Mouse (Mus musculus) testis, adult 2 months (tissue): Measurements from ENCODE around the gene Ipo5. TPM values are rescaled to one million over a fixed set of nuclear protein-coding genes. Genes with fewer than 3 reads are reported as not detected.

Source experiments
- H3K27ac ChIP-seq: fragments of 200-500 bp; 2 replicates; pipeline ENCODE4 v1.5.1; 2012; ENCODE audit warnings: low read depth, low read length; ENCODE audit not compliant: control insufficient read depth, insufficient read depth
- H3K27me3 ChIP-seq: fragments of 200-500 bp; 2 replicates; pipeline ENCODE4 v1.6.1; 2012; ENCODE audit warnings: mild to moderate bottlenecking, low read length, moderate library complexity; ENCODE audit not compliant: control insufficient read depth, insufficient read depth
- H3K36me3 ChIP-seq: fragments of 200-500 bp; 2 replicates; pipeline ENCODE4 v1.6.1; 2012; ENCODE audit warnings: mild to moderate bottlenecking, low read length; ENCODE audit not compliant: control insufficient read depth, insufficient read depth
- H3K4me1 ChIP-seq: fragments of 200-500 bp; 2 replicates; pipeline ENCODE4 v1.6.1; 2012; ENCODE audit warnings: low read length; ENCODE audit not compliant: control insufficient read depth, insufficient read depth
- H3K4me3 ChIP-seq: fragments of 200-500 bp; 2 replicates; pipeline ENCODE4 v1.5.1; 2012; ENCODE audit warnings: low read depth, mild to moderate bottlenecking, low read length, moderate library complexity, mixed read lengths; ENCODE audit not compliant: control insufficient read depth
- CTCF ChIP-seq: fragments of 200-500 bp; IDR thresholded peaks from 2 replicates; pipeline ENCODE4 v1.5.1; 2012; ENCODE audit warnings: low read depth, mild to moderate bottlenecking, inconsistent platforms, low read length, moderate library complexity; ENCODE audit not compliant: control insufficient read depth, insufficient read depth, insufficient replicate concordance
- POLR2A ChIP-seq: fragments of 200-500 bp; IDR thresholded peaks from 2 replicates; pipeline ENCODE4 v1.6.1; 2012; ENCODE audit warnings: low read depth, mild to moderate bottlenecking, inconsistent platforms, low read length, moderate library complexity; ENCODE audit not compliant: control insufficient read depth
- polyA plus RNA-seq: library from polyadenylated mRNA; depleted of rRNA; stranded (reverse); fragments of >200 nt; gene quantifications from 2 replicates; pipeline ENCODE4 v1.2.3, GENCODE M21; 2012

Gene Ipo5
- polyA plus RNA-seq, 1 experiment: 360 TPM

DNA sequence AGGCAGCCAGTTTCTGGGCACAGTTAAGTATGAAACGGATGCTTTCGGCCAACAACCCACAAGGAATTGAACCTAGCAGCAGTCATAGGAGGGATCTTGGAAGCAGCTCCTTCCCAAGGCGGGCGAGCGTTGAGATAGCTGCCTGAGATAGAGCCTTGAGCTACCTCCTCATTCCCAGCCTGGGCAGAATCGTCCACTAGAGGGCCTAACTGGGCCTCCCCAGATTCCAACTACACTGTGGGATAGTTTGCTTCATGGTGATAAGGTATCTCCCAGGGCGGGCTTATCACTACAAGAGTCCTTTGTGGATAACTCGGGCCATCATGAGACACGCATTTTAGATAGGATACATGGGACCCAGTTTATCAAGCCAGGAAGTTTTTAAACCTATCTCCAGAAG is 35.9 kb upstream of the Ipo5 start:
- no peak overlapping the region for H3K27ac ChIP-seq
- H3K36me3 ChIP-seq: no peaks in the 10 kb centered on the region
- no peaks in the 10 kb centered on the region; the same call in 1 of the 2 replicates for H3K4me1 ChIP-seq
- H3K4me3 ChIP-seq: no peak overlapping the region
- no peaks in the 10 kb centered on the region for H3K27me3 ChIP-seq
- TF ChIP-seq CTCF: no peak
- no peak for TF ChIP-seq POLR2A

DNA sequence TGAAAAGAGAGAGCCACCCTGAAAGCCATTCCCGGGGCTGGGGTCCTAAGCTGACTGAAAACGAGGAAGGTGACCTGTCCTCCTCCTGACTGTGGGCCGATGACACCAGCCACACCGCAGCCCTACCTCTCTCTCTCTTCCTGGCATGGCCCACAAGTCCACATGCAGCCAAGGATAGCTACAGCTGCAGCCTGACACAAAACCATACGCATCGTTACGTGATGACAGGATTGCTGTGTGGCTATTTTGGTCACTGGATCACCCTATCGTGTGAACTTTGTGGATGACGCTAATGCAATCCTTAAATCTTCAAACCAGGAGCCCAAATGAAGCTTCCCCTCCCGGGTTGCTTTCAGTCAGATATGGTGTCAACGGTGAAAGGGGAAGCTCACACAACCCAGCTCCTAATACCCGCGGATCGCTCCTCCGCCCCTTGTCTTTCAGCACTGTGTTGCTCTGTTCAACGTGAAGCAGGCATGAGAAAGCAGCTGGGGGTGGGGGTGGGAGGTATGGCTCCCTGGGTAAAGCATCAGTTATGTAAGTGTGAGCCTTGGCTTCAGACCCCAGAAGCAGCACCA is 35.1 kb upstream of the Ipo5 start:
- H3K4me1 ChIP-seq: no peaks in the 10 kb centered on the region; the same call in 1 of the 2 replicates
- TF ChIP-seq CTCF (no peak), POLR2A (no peak)
- no peak overlapping the region for H3K27ac ChIP-seq
- H3K27me3 ChIP-seq: no peaks in the 10 kb centered on the region
- no peaks in the 10 kb centered on the region for H3K36me3 ChIP-seq
- H3K4me3 ChIP-seq: no peak overlapping the region

DNA sequence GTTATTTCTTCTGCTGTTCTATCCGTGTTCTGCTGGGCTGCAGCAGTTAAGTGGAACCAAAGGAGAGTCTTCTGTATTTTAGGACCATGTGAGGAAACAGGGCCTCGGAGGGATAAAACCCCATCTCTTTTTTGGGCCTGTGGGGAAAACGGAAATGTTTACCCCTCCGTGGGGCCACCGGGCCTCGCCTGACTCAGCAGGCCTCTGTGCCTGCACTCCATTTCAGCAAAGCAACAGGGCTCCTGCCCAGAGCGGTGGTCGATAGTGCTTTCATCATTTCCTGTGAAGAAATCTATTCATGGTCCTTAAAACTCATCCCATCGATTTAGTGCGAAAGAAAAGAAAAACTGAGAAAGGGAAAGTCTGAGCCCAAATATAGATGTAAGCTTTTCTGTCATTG is 33.9 kb upstream of the Ipo5 start:
- H3K27me3 ChIP-seq: no peaks in the 10 kb centered on the region
- H3K4me1 ChIP-seq: no peaks in the 10 kb centered on the region; the same call in 1 of the 2 replicates
- H3K27ac ChIP-seq: no peak overlapping the region
- H3K36me3 ChIP-seq: no peaks in the 10 kb centered on the region
- no peak overlapping the region for H3K4me3 ChIP-seq
- TF ChIP-seq POLR2A (no peak), CTCF (no peak)

DNA sequence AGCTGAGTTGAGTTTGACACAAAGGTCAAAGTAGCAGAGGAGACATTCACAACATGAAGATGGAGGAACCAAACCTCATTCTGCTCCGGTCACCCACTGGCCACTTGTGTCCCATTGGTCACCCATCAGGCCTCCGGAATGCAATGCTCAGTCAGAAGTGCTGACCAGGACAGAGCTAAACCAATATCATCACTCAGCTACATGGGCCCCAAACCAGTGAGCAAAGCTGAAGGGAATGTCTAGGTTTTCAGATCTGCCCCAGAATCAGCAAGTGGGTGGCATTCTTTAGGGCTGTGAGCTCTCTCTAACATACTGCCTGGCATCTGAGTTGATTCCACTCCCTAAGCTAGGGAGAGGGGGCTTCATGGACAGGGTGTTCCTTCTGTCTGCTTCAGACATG is 32.0 kb upstream of the Ipo5 start:
- Histone ChIP-seq H3K27ac (no peak overlapping the region), H3K4me3 (no peak overlapping the region), H3K4me1 (no peaks in the 10 kb centered on the region; the same call in 1 of the 2 replicates), H3K36me3 (no peaks in the 10 kb centered on the region), H3K27me3 (no peaks in the 10 kb centered on the region)
- no peak for TF ChIP-seq CTCF
- no peak for TF ChIP-seq POLR2A

DNA sequence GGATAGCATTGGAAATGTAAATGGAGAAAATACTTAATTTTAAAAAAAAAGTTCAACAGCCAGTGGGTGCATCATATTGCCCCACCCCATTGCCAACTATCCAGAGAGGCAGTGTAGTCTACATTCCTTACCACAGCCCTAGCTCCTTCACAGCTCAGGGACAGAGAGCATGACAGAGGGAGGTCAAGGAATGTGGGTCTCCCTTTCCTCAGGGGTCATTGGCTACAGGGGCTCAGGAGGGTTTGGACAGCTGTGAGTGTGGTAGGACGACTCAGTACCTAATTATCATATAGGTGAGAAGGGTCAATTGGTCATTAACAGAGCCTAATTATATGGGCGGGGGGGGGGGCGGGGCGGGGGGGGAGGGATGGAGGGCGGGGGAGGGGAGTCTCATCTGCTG is 30.4 kb upstream of the Ipo5 start:
- Histone ChIP-seq H3K27me3 (no peaks in the 10 kb centered on the region), H3K4me1 (no peaks in the 10 kb centered on the region; the same call in 1 of the 2 replicates), H3K27ac (no peak overlapping the region), H3K36me3 (no peaks in the 10 kb centered on the region), H3K4me3 (no peak overlapping the region)
- TF ChIP-seq POLR2A (no peak), CTCF (no peak)

- Histone ChIP-seq H3K4me1 (no peaks in the 10 kb centered on the region; the same call in 1 of the 2 replicates), H3K27me3 (no peaks in the 10 kb centered on the region), H3K4me3 (no peak overlapping the region), H3K27ac (no peak overlapping the region), H3K36me3 (no peaks in the 10 kb centered on the region)
- TF ChIP-seq CTCF (no peak), POLR2A (no peak)
Observed at GRCm38 (mm10) chr14:120881054-120881453, 30.0 kb upstream of the Ipo5 start.

DNA sequence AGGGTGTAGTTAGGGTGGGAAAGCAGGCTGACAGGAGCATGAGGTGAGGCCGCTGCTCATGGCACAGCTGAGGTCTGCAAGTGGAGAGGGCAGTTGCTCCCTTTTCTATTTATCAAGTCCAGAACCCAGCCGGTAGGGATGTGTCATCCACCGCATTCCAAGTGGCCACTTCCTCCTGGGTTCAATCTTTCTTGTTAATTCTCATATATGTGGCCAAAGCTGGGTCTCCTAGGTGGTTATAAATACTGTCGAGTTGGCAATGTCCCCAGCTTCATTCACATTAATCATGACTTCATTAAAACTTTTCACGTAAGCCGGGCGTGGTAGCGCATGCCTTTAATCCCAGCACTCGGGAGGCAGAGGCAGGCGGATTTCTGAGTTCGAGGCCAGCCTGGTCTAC is 22.3 kb upstream of the Ipo5 start:
- no peaks in the 10 kb centered on the region for H3K36me3 ChIP-seq
- H3K4me1 ChIP-seq: peaks cover 3% of the 10 kb centered on the region; the same call in 1 of the 2 replicates
- H3K4me3 ChIP-seq: no peak overlapping the region
- TF ChIP-seq POLR2A (no peak), CTCF (no peak)
- no peak overlapping the region for H3K27ac ChIP-seq
- no peaks in the 10 kb centered on the region for H3K27me3 ChIP-seq

GRCm38 (mm10) chr14:120892369-120892768 is 18.7 kb upstream of the Ipo5 start:
- H3K27me3 ChIP-seq: no peaks in the 10 kb centered on the region

More at GRCm38 (mm10) chr14:120892369-120892768, 18.7 kb upstream of the Ipo5 start:
- Histone ChIP-seq H3K4me1 (peaks cover 3% of the 10 kb centered on the region), H3K36me3 (peaks cover 2% of the 10 kb centered on the region; the same call in 1 of the 2 replicates), H3K27ac (no peak overlapping the region), H3K4me3 (no peak overlapping the region)
- TF ChIP-seq POLR2A (no peak), CTCF (no peak; the same call in 1 of the 2 replicates)
